Mouse (Mus musculus) liver, embryonic 18 days (tissue): Measurements from ENCODE around the gene Cyp27a1. TPM values are rescaled to one million over a fixed set of nuclear protein-coding genes. Genes with fewer than 3 reads are reported as not detected.

Experiments used
- polyA plus RNA-seq: library from polyadenylated mRNA; depleted of rRNA; stranded (reverse); fragments of >200 nt; gene quantifications from 2 replicates; pipeline ENCODE4 v1.2.3, GENCODE M21; 2012; rRNA removed

Cyp27a1 gene
- polyA plus RNA-seq, result 30.0 and 34.2 TPM in 2 replicates

DNA sequence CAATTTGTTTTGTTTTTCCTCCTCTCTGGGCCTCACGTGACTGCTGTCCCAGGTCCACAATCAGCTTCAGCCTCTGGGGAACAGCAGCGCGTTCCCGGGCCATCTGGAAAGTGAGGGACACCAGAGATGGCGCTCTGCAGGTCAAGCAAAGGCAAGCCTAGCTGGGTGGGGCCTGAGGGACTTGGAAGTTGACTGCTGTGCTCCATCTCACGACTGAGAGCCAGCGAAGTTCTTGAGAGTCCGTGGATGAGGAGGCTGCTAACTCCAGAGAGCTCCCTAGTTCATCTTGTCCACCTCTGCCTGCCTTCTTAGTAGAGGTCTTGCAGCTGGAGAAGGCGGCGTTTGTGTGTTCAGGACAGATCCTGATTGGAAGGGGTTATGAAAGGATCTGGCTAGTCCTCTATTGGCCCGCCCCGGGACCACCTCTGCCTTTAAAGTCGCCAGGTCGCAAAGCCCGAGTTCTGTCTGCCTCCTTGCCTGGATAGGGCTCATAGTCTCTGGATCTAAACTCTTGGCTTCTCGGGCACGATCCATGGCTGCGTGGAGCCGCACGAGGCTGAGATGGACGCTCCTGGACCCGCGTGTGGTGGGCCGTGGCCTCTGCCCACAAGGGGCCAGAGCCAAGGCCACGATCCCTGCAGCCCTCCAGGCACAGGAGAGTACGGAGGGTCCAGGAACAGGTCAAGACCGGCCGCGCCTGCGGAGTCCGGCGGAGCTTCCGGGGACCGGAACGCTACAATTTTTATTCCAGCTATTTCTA, at the start of gene Cyp27a1:
Gene Cyp27a1 (plus strand): TSS at position 476 of the 760 bp plus-strand sequence.

DNA sequence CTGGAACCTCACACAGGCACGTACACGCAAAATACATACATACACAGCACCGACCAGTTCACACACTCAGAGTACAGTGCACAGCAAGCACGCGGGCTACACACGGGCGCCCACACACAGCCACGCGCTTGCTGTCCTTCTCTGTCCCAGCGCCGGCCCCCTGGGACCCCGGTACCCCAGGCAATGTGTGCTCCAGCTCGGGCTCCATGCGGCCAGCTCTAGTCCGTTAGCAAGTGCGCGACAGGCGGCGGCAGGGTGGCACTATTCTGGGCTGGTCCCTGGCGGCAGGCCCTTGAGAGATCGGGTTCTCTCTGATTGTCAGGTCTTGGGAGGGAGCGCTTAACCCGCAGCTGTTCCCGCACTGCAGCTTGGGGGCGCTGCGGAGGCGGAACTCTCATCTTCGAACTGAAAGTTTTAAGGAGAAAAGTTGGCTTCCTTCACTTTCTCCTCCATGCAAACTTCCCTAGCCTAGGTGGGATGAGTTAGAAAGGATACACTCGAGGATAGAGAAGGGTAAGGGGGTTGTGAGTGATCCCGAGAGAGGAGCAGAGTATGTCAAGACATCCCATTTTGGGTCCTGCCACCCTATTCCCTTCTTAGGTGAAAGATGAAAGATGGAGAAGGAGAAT, 35.4 kb downstream of the Cyp27a1 start, which contains the start of gene Prkag3:
Gene Prkag3 (minus strand): TSS at position 579 of the 629 bp plus-strand sequence.

DNA sequence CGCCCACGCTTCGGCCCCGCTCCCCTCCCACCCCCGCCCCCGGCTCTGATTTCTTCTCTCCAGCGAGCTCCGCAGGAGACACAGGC, 58.3 kb downstream of the Cyp27a1 start, which contains the start of gene Wnt6:
Gene Wnt6 (plus strand): TSS at position 48 of the 86 bp plus-strand sequence.

Other genes with a start within 250 kb of the Cyp27a1 start
- 16.1 and 16.8 TPM in 2 replicates for gene Cnot9, start 207.5 kb upstream of the Cyp27a1 start, polyA plus RNA-seq
- gene Plcd4, start 170.7 kb upstream of the Cyp27a1 start, polyA plus RNA-seq, result not detected in 2 replicates
- gene Usp37, start 169.3 kb upstream of the Cyp27a1 start, polyA plus RNA-seq, result 2.8 and 3.0 TPM in 2 replicates
- 2.0 and 2.5 TPM in 2 replicates for gene Zfp142, start 125.3 kb upstream of the Cyp27a1 start, polyA plus RNA-seq
- 9.5 and 10.3 TPM in 2 replicates for gene Bcs1l, start 125.3 kb upstream of the Cyp27a1 start, polyA plus RNA-seq
- gene Rnf25, start 112.2 kb upstream of the Cyp27a1 start, polyA plus RNA-seq, result 29.2 and 31.2 TPM in 2 replicates
- gene Stk36, start 112.1 kb upstream of the Cyp27a1 start, polyA plus RNA-seq, result 0.19 and 0.23 TPM in 2 replicates
- gene Ttll4, start 51.8 kb upstream of the Cyp27a1 start, polyA plus RNA-seq, result 5.8 and 6.6 TPM in 2 replicates
- gene Prkag3, start 35.6 kb downstream of the Cyp27a1 start, polyA plus RNA-seq, result 0.12 and 0.22 TPM in 2 replicates
- 0.06 and 0.07 TPM in 2 replicates for gene Wnt6, start 58.3 kb downstream of the Cyp27a1 start, polyA plus RNA-seq
- gene Wnt10a, start 77.9 kb downstream of the Cyp27a1 start, polyA plus RNA-seq, result not detected in 2 replicates
- gene Cdk5r2, start 141.4 kb downstream of the Cyp27a1 start, polyA plus RNA-seq, result 0.01 TPM in 1 of 2 replicates, not detected in the other
- gene Fev, start 171.8 kb downstream of the Cyp27a1 start, polyA plus RNA-seq, result 0.02 TPM in 1 of 2 replicates, not detected in the other
- gene Cryba2, start 179.6 kb downstream of the Cyp27a1 start, polyA plus RNA-seq, result not detected in 2 replicates
- not detected in 2 replicates for gene Cfap65, start 222.0 kb downstream of the Cyp27a1 start, polyA plus RNA-seq
- 7.8 and 8.2 TPM in 2 replicates for gene Ihh, start 238.1 kb downstream of the Cyp27a1 start, polyA plus RNA-seq